Mouse (Mus musculus): Measurements from ENCODE around the gene Gsn.

Gsn gene

DNA sequence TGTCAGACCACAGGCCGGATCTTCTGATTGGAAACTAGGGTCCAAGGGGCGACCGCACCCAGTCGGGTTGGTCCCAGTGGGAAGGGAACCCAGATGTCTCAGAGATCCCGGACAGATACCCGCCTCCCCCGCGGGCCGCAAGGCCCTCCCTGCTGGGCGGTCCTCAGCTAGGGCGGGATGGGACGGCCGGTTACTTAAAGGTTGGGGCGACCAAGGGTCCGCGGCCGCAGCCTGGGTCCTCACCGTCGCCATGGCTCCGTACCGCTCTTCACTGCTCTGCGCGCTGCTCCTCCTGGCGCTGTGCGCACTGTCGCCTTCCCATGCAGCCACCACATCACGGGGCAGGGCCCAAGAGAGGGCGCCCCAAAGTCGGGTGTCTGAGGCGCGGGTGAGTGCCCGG, 26.0 kb downstream of the Gsn start:
- no peak for DNase-seq (ENCODE audit: low spot score)

DNA sequence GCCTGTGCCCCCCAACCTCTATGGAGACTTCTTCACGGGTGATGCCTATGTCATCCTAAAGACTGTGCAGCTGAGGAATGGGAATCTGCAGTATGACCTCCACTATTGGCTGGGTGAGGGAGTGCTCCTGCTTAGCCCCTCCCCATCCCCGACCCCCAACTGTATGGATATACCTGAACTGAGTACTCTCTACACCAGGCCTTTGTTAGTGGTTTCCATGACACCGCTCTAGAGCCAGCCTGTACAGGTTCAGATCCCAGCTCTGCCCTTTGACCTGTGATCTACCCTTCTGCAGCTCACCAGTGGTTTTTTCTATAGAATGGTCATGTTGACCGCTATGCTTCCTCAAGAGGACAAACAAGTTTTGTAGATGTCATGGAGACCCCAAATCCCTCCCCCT, 27.8 kb downstream of the Gsn start:
- DNase-seq (ENCODE audit: low spot score) = no peak

DNA sequence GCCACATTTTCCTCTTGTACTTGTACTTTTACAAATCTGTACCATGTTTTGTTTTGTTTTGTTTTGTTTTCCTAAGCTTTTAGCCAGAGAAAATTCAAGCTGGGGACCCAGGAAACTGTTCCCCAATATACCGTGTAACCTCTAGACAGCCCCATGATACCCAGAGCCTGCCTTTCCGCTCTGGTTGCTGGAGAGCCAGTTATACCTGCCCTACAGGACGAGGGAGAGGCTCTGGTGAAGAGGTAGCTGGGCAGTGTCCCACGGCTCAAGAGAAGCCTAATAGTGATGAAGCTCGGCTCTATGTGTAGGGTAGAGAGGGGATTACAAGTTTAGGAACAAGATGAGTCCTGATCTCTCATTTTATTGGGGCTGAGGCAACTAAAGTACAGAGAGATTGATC, 29.0 kb downstream of the Gsn start:
- no peak for DNase-seq (ENCODE audit: low spot score)

DNA sequence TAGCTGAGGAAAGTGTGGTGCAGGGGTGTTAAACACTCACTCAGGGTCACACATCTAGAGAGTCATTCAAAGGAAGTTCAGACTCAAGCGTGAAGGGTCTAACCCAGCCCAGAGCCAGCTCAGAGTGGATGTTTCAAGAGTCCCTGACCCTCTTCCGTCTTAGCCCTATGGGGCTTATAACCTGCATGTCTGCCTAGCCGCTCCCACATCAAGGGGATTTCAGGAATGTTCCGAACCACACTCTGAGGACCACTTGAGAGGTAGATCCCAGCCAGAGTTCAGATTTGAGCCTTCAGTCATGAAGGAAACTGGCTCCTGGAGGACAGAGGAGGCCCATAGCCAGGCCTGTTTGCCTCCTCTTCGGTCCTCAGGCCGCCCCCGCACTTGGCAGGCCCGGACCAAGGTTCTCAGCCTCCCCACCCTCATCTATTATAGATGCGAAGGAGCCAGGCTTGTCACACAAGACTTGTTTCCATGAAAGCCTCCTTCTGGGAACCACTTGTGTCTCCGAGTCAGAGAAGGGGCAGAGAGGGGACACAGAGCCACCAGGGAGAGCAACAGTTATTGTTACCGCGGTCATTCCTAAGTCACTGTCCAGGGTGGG, 30.9 kb downstream of the Gsn start:
- no peak for DNase-seq (ENCODE audit: low spot score)

DNA sequence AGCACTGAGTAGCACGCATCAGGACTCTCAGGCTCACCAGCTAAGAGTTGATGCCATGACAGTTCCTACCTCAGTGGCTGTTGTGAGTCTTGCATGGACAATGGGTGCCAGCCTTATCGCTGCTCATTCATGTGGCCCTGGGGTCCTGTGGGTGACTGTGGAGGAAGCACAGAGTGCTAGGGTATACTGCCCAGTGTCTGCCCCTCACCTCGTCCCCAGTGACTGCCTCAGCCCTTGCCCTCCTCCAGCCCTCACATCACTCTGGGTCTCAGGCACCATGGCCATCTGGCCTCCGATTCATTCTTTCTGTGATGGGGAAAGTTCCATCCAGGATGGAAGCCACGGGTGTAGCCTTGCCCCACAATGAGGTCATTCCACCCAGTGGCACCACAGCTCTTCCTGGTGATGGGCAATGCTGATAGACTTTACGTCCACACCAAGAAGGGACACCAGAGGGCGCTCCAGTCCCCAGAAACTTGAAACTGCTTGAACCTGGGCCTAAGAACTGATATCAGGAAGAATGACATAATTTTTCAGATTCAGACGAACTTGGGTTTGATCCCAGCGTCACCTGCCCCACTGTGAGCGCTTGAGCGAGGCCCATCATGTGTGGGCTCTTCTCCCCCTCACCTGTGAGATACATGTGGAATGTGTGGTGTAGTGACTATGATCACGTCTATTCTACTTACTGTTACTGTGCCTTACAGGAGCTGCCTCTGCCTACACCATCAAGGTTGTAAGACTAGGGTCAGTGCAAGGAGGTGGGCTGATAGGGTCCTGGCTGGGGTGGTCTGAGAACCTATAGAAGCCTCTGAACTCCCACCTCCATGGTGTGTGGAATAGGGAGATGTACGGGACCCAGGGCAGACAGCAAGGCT, 32.8 kb downstream of the Gsn start:
- peak; percentile 81 for DNase-seq (ENCODE audit: low spot score)

DNA sequence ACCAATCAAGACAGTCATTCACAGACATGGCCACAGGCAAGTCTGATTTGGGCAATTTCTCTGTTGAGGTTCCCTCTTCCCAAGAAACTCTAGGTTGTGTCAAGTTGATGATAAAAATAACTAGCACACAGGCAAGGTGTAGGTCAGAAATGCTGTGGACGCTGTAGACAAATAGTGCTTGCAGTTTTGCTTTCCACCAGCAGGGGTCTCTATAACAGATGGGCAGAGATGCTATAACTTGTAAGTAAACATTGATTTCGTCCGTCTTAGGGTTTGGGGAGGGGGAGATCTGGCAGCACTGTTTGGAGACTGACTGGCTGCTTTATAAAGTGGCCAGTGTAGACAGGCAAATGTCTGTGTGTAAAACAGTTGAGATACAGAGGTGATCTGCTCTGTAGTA, 35.7 kb downstream of the Gsn start:
- DNase-seq (ENCODE audit: low spot score) = no peak

DNA sequence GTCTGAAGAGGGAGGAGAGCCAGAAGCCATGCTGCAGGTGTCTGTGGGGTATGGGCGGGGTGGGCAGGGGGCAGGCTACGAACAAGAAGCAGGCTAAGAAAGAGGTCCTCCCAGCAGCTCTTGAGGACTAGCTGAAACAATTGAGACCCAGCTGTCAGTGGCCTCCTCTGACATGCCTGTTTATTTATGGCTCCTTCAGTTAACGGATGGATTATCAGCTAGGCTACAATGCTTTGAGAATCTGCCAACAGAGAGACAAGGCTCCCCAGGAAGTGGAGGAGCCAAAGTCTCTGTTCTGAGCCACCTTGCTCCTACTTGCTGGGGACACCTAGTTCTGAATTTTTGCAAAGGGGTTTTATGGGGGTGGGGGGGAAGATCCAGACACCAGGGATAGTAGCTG, 36.5 kb downstream of the Gsn start:
- DNase-seq (ENCODE audit: low spot score) = no peak

DNA sequence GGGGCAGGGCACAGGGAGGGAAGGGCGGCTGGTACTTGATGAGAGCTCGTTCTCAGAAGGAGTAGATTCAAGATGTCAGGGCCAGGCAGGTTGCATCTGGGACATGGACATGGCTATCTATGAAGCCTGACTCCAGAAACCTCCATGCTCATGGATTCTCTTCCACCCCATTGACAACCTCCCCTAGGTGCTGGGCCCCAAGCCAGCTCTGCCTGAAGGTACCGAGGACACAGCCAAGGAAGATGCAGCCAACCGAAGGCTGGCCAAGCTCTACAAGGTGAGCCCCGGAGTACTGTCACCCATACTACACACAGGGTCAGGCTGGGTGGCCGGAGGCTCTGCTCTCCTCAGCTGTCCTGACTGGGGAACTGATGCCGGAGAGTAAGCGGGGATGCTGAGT, 37.1 kb downstream of the Gsn start:
- DNase-seq (ENCODE audit: low spot score) = no peak

DNA sequence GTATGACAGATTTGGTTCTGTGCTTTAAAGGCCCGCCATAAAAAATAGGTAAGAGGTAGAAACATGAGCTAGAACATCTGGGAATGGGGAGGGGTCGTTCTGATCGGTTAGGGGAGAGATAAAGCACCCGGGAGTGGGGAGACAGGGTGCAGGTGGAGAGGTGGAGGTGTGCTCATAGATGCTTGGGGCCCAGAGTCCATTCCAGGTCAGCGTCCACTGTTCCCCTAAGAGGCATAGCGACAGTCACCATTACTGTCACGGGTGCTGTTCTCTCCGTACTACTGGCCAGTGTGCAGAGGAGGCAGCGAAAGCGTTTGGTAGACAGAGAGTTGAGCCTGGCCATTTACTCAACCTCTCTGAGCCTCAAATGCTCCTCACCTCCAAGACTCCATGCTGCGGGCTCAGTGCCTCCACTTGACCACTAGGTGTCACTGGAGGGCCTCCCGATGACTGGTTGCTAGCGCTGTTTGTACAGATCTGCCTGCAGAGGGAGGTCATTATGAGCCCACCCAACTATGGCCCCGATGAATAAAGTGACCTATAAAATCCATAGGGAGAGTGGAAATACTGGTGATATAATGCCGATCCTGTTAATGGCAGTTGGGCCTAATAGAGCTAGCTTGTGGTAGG, 41.6 kb downstream of the Gsn start:
- peak; percentile 77 for DNase-seq (ENCODE audit: low spot score)

DNA sequence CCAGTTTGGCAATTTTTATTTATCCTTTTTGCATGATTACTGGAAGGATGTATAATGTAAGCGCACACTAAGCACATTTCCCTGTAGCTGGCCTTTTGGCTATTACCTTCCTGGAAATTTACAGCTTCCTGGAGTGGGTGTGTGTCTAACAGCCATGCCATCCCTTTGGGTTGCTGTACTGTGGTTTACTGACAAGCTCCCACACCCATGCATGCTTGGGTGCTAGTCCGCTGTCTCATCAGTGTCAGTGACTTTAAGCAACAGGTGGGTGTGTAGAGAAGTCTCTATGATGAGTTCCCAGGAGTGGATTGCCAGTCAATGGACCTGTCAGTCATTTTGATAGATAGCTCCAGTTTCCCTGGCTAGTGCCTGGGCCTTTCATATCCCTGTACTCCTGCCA, 43.3 kb downstream of the Gsn start:
- DNase-seq (ENCODE audit: low spot score) = no peak

DNA sequence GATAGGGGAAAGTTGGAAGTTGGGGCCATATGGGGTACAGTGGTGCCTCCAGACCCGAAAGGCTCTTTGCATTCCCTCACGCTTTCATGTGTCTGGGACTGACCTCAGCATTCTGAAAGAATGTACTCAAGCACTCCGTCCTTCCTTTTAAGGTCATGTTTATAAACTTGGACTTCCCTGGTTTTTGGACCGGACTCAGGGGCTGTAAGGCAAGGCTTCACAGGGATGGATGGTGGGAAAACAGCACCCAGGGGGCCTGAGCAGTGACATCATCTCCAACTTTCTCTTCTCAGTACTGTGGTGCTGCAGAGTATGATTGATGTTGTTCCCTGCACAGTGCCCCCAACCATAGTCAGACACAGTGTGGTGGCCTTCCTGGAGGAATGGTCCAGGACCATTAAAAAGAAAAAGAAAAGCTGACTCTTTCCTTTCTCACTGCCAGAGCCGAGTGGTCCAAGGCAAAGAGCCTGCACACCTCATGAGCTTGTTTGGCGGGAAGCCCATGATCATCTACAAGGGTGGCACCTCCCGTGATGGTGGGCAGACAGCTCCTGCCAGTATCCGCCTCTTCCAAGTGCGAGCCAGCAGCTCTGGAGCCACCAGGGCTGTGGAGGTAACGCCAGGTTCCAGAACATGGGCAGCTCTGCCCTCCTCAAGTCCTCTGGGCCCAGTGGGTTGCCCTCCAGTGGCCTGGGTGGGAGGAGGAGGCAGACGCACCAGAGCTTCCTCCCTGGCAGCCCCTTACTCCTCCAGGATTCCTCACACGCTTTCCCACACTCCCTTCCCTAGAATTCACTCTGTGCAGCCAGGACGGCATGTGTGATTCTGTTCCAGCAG, 46.1 kb downstream of the Gsn start:
- no peak for DNase-seq (ENCODE audit: low spot score)

DNA sequence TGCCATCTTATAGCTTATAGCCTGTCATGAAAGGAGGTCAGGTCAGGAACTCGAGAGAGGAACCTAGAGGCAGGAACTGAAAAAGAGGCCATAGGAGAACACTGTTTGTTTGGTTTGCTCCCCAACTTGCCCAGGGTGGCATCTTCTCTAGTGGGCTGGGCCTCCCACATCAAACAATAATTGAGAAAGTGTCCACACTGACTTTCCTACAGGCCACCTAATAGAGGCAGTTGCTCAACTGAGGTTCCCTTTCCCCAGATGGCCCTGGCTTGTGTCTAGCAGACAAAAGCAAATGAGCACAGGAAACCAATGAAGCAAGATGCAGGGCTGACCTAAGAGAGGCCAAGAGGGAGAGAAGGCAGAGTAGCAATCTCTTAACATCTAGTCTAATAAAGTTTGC, 52.0 kb downstream of the Gsn start:
- DNase-seq (ENCODE audit: low spot score) = no peak

DNA sequence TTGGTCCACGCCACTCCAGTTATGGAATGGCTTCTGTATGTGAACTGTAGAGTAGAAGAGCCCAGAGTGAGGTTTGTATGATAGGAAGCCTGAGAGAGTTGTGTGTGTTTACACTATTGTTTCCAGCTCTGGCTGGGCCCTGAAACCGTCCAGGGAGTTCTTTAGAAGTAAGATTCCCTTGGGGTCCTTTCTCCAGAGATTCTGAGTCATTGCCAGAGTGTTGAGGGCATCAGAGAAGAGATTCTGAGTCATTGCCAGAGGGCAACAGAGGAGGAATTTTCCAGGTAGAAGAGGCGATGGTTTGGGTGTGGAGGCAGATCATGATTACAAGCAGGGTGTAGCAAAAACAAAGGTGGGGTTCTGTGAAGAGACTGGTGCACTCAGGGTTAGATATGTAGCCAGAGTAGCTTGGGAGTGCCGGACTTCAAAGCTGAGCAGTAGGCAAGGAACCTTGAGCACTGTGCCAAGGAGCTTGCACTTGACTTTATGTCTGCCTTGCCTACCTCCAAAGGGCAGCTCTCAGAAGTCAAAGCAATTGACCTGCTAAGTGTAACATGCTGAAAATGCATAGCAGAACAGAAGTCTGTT, 53.8 kb downstream of the Gsn start:
- no peak for DNase-seq (ENCODE audit: low spot score)

DNA sequence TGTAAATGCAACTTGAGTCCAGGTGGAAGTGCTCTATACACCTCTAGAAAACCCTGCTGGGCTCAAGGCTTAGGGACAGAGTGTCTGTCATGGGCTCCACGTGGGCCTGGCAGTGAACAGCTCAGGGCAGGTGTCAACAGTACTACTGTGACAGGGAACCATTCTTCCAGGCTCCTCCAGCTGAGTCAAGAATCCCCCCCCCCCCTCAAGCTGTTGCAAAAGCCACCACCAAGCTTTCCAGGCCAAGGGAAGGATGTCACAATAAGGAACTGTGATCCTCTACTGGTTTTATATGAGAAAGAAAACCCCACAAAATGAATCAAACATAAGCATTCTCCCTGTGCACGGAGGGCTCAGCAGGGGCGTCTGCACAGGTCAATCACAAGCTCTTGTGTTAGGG, 58.1 kb downstream of the Gsn start:
- DNase-seq (ENCODE audit: low spot score) = no peak

DNA sequence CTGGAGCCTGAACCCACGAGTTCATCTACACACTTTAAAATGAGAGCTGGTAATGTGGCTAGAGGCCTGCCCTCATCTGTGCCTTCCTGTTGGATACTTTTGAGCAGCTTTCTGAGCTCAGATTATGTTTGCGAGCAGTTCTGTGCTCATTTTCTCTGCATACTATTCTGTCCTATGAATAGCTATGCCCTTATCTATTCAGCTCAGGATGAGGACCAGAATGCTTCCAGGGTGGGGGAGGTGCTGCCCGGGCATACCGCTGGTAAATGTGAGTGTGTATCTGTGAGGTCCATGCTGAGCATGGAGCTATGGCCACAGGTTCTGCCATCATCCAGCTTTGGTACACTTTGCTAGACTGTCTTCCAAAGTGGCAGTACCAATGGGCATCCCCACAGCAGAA, 61.4 kb downstream of the Gsn start:
- DNase-seq (ENCODE audit: low spot score) = no peak

DNA sequence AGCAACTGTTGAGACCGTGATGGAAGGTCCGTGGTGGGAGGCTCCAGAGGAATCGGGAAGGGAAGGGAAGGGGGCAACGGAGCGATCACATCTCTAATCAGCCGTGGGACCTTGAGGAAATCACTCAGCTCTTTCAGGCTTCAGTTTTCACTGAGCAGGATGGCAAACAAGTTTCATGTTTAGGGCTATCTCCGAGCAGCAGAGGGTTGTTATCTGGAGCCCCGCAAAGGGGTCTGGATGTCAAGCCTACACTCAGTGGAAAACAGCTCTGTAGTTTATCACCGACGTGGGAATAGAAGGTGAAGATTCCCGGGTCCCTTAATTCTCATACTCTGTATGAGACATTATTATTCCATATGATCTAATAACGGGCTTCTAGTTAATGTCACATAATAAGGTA, 62.2 kb downstream of the Gsn start:
- no peak for DNase-seq (ENCODE audit: low spot score)

DNA sequence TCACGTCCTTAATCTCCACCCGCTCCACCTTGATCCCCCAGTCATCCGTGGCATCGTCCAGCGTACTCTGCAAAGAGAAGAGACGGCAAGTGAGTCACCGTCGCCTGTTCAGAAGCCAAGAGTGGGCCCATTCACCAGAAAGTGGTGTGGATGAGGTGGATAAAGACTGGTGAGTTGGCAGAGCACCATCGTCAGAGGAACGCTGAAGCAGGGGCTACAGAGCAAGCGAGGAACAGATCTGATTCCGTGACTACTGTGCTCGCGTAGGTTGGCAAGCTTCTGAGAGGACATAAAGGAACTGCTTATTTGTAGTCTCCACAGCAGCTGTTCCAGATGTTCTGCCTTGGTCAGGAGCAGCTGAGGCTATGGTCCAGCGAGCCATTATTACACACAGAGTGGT, 64.2 kb downstream of the Gsn start:
- no peak for DNase-seq (ENCODE audit: low spot score)

DNA sequence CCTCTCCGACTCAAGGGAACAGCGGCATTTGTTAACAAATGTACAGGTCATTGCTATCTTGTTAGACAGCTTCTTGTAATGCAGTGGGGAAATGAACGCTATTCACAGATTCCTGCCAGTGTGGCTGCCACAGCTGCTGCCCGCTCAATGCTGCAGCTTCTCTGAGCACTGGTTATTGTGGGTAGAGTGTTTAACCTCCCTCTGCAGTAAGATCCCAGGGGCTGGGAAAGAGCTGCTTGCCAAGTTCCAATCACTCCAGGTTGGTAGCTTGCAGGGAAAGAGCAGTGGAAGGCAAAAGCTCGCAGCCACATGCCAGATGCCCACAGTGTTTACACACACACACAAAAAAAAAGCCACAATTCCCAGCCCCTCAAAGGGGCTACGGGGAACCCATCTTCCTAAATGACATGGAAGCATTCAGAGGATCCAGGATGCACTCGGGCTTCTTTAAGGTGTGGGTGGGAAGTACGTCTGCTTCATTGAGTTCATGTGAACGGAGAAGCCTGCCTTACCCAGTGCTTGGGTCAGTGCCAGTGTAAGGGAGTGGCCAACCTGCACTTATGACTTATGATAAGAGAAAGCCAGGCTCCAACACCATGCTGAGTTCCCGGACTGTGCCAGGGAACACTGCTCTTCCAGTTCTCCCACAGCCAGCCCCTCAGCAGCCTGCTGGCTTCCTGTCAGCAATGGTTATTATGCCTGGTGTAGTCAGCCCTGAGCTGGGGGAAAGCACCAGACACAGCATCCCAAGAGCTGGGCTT, 66.4 kb downstream of the Gsn start:
- DNase-seq (ENCODE audit: low spot score) = peak; percentile 46

DNA sequence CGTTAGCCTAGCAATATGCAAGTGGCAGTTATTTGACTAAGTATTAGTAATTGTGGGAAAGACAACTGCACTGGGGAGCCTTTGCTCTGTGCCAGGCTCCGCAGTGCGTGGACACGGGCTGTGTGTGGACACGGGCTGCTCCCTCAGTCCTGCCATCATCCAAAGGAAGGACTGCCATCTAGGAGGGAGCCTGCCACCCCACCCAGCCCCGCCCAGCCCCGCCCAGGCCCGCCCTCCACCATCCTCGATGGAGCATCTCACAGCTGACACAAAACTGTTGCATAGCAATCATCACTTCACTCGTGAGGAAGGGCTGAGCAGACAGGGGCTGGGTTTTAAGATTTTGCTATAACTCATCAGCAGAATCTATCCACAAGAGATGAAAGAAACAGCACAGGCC, 69.8 kb downstream of the Gsn start:
- no peak for DNase-seq (ENCODE audit: low spot score)

DNA sequence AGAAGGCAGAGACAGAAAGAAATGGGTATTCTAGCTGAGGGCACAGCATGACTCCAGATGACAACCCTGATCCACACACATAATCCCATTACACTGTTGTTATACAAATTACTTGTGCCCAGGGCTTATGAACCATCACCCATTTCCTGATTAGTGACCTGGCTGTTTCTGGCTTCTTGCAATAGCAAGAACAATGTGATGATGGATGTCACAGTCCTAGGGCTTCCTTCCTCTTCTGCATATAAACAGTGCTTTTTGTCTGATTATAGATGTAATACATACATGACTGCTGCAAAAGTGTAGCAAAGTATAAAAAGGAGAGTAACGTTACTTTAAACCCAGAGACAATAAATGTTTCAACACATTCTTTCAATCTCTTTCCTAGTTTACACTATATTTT, 70.8 kb downstream of the Gsn start:
- DNase-seq (ENCODE audit: low spot score) = no peak

DNA sequence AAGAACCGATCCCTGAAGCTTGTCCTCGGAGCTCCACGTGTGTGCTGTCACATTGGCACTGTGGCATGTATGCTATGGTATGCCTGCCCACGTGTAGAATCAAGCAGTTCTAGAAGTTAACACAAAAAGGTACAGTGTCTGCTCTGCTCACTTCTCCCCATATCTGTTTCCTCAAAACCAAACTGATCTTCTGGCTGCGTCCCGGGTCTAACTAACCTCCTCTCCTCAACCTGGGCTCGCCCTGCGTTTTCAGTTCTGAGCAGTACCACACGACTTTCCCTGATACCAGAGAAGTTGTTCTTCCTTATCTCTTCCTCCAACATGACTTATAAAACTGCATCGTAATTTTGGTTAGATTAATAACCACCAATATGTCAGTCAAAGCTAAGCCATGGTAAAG, 71.4 kb downstream of the Gsn start:
- DNase-seq (ENCODE audit: low spot score) = no peak
